Mouse (Mus musculus) hindbrain, embryonic 13.5 days (tissue): ENCODE measurements around the gene Stn1. TPM values are rescaled to one million over a fixed set of nuclear protein-coding genes. Genes with fewer than 3 reads are reported as not detected.
A peak's percentile ranks its signal among the peaks of the same experiment; 100 is the strongest.

Source experiments
- ATAC-seq: fragments of 200-750 bp; cut with Nextera tagmentation; 2 replicates; pipeline ENCODE4 v1.8.0; 2017; ENCODE audit warnings: moderate TSS enrichment; ENCODE audit not compliant: low FRiP score
- H3K27ac ChIP-seq: fragments of 300-500 bp; sonication (generic); 2 replicates; pipeline ENCODE4 v1.5.1; 2015; ENCODE audit warnings: inconsistent platforms, mild to moderate bottlenecking, moderate library complexity
- H3K27me3 ChIP-seq: fragments of 300-500 bp; sonication (generic); 2 replicates; pipeline ENCODE4 v1.6.1; 2015; ENCODE audit warnings: mild to moderate bottlenecking, inconsistent platforms
- H3K36me3 ChIP-seq: fragments of 300-500 bp; sonication (generic); 2 replicates; pipeline ENCODE4 v1.6.1; 2015; ENCODE audit warnings: mild to moderate bottlenecking, inconsistent platforms
- H3K4me1 ChIP-seq: fragments of 300-500 bp; sonication (generic); replicated peaks from 2 replicates; pipeline ENCODE4 v1.6.1; 2015; ENCODE audit warnings: inconsistent platforms
- H3K4me2 ChIP-seq: fragments of 300-500 bp; sonication (generic); 2 replicates; pipeline ENCODE4 v1.6.1; 2015; ENCODE audit warnings: inconsistent platforms, mild to moderate bottlenecking, moderate library complexity
- H3K4me3 ChIP-seq: fragments of 300-500 bp; sonication (generic); 2 replicates; pipeline ENCODE4 v1.5.1; 2015; ENCODE audit warnings: mild to moderate bottlenecking, inconsistent platforms
- H3K9ac ChIP-seq: fragments of 300-500 bp; sonication (generic); 2 replicates; pipeline ENCODE4 v1.6.1; 2015; ENCODE audit warnings: mild to moderate bottlenecking, inconsistent platforms
- H3K9me3 ChIP-seq: fragments of 300-500 bp; sonication (generic); 2 replicates; pipeline ENCODE4 v1.6.1; 2016; ENCODE audit warnings: inconsistent platforms
- WGBS: fragments of 180-500 bp; shearing (Covaris S2); methylation state at CpG from one replicate; pipeline ENCODE4 v1.1.7; 2015; 5-methylcytosine and 5-hydroxymethylcytosine counted together
- polyA plus RNA-seq: library from polyadenylated mRNA; unstranded; fragments of >200 nt; fragmentation: Nextera tagmentation; extraction: Ambion mirVana; gene quantifications from 2 replicates; pipeline ENCODE4 v1.2.1, GENCODE M21; 2015

The Stn1 gene
- polyA plus RNA-seq, 1 experiment from 2014 or later, result 34.6 TPM

GRCm38 (mm10) chr19:47461838-47462237 lies 75.5 kb downstream of the Stn1 start:
- H3K4me2 ChIP-seq, result peak overlapping the region; percentile 80

GRCm38 (mm10) chr19:47461386-47461785 lies 75.9 kb downstream of the Stn1 start:
- no peaks in the 10 kb centered on the region for H3K27me3 ChIP-seq
- peaks cover 68% of the 10 kb centered on the region for H3K4me1 ChIP-seq
- WGBS, result 74% methylated on average over 9 of the region's 9 CpGs
- no peak for ATAC-seq
- 0 out of 2 replicates have a peak overlapping the region, but pooled peaks have one; percentile 5 for H3K9ac ChIP-seq
- no peak overlapping the region for H3K4me2 ChIP-seq
- H3K4me3 ChIP-seq, result no peak overlapping the region
- H3K9me3 ChIP-seq, result no peaks in the 10 kb centered on the region
- H3K27ac ChIP-seq, result no peak overlapping the region
- no peaks in the 10 kb centered on the region for H3K36me3 ChIP-seq

More at GRCm38 (mm10) chr19:47461838-47462237, 75.5 kb downstream of the Stn1 start:
- H3K4me3 ChIP-seq, result no peak overlapping the region
- H3K9ac ChIP-seq, result no peak overlapping the region
- H3K36me3 ChIP-seq, result no peaks in the 10 kb centered on the region
- H3K4me1 ChIP-seq, result peaks cover 68% of the 10 kb centered on the region
- no peak overlapping the region for H3K27ac ChIP-seq
- 93% methylated on average over 3 of the region's 3 CpGs for WGBS
- ATAC-seq, result no peak
- no peaks in the 10 kb centered on the region for H3K9me3 ChIP-seq
- H3K27me3 ChIP-seq, result no peaks in the 10 kb centered on the region

GRCm38 (mm10) chr19:47460120-47460960 lies 77.0 kb downstream of the Stn1 start:
- H3K4me2 ChIP-seq, result peak overlapping the region; percentile 10; the same call in 1 of the 2 replicates
- no peak for ATAC-seq
- no peaks in the 10 kb centered on the region for H3K36me3 ChIP-seq
- H3K27me3 ChIP-seq, result no peaks in the 10 kb centered on the region
- H3K4me3 ChIP-seq, result no peak overlapping the region
- peak overlapping the region; percentile 72 for H3K27ac ChIP-seq
- WGBS, result 66% methylated on average over 19 of the region's 19 CpGs
- H3K9ac ChIP-seq, result 0 out of 2 replicates have a peak overlapping the region, but pooled peaks have one; percentile 8
- no peaks in the 10 kb centered on the region for H3K9me3 ChIP-seq
- H3K4me1 ChIP-seq, result peaks cover 72% of the 10 kb centered on the region

- H3K36me3 ChIP-seq, result no peaks in the 10 kb centered on the region
- H3K9me3 ChIP-seq, result no peaks in the 10 kb centered on the region
- H3K4me3 ChIP-seq, result no peak overlapping the region
- H3K4me2 ChIP-seq, result no peak overlapping the region
- 89% methylated on average over 5 of the region's 5 CpGs for WGBS
- no peak overlapping the region for H3K27ac ChIP-seq
- H3K27me3 ChIP-seq, result 0 out of 2 replicates have a peak, but pooled peaks cover 4% of the 10 kb centered on the region
- ATAC-seq, result no peak
- H3K4me1 ChIP-seq, result peaks cover 75% of the 10 kb centered on the region
- H3K9ac ChIP-seq, result no peak overlapping the region
These were observed 78.1 kb downstream of the Stn1 start for GRCm38 (mm10) chr19:47459214-47459613.

- Histone ChIP-seq H3K27me3 (0 out of 2 replicates have a peak, but pooled peaks cover 4% of the 10 kb centered on the region), H3K9me3 (no peaks in the 10 kb centered on the region), H3K4me2 (no peak overlapping the region), H3K36me3 (no peaks in the 10 kb centered on the region), H3K4me3 (no peak overlapping the region), H3K4me1 (peaks cover 81% of the 10 kb centered on the region), H3K9ac (0 out of 2 replicates have a peak overlapping the region, but pooled peaks have one; percentile 10), H3K27ac (no peak overlapping the region; the same call in 1 of the 2 replicates)
- ATAC-seq, result no peak
- WGBS, result 71% methylated on average over 17 of the region's 17 CpGs
These were observed 78.7 kb downstream of the Stn1 start for GRCm38 (mm10) chr19:47458504-47459161.

- Histone ChIP-seq H3K9me3 (no peaks in the 10 kb centered on the region), H3K36me3 (no peaks in the 10 kb centered on the region), H3K27ac (no peak overlapping the region), H3K4me3 (no peak overlapping the region), H3K27me3 (0 out of 2 replicates have a peak, but pooled peaks cover 4% of the 10 kb centered on the region), H3K9ac (0 out of 2 replicates have a peak overlapping the region, but pooled peaks have one; percentile 10), H3K4me1 (peaks cover 77% of the 10 kb centered on the region), H3K4me2 (no peak overlapping the region)
- ATAC-seq, result no peak
- 66% methylated on average over 13 of the region's 13 CpGs for WGBS
These were observed 79.4 kb downstream of the Stn1 start for GRCm38 (mm10) chr19:47457711-47458503.

GRCm38 (mm10) chr19:47456021-47456420 lies 81.3 kb downstream of the Stn1 start:
- 62% methylated on average over 6 of the region's 6 CpGs for WGBS
- no peaks in the 10 kb centered on the region for H3K36me3 ChIP-seq
- no peak overlapping the region for H3K4me3 ChIP-seq
- H3K4me1 ChIP-seq, result peaks cover 65% of the 10 kb centered on the region
- H3K4me2 ChIP-seq, result no peak overlapping the region
- H3K9ac ChIP-seq, result no peak overlapping the region
- 0 out of 2 replicates have a peak, but pooled peaks cover 4% of the 10 kb centered on the region for H3K27me3 ChIP-seq
- no peaks in the 10 kb centered on the region for H3K9me3 ChIP-seq
- ATAC-seq, result no peak
- H3K27ac ChIP-seq, result no peak overlapping the region

- H3K36me3 ChIP-seq, result no peaks in the 10 kb centered on the region
- H3K4me2 ChIP-seq, result no peak overlapping the region
- H3K4me1 ChIP-seq, result peaks cover 65% of the 10 kb centered on the region
- H3K9me3 ChIP-seq, result no peaks in the 10 kb centered on the region
- H3K9ac ChIP-seq, result no peak overlapping the region
- H3K27me3 ChIP-seq, result 0 out of 2 replicates have a peak, but pooled peaks cover 4% of the 10 kb centered on the region
- H3K4me3 ChIP-seq, result no peak overlapping the region
- H3K27ac ChIP-seq, result no peak overlapping the region
- no peak for ATAC-seq
- 87% methylated on average over 15 of the region's 15 CpGs for WGBS
These were observed 82.1 kb downstream of the Stn1 start for GRCm38 (mm10) chr19:47455001-47455755.

GRCm38 (mm10) chr19:47454167-47455000 lies 82.9 kb downstream of the Stn1 start:
- Histone ChIP-seq H3K9me3 (no peaks in the 10 kb centered on the region), H3K36me3 (no peaks in the 10 kb centered on the region), H3K27me3 (0 out of 2 replicates have a peak, but pooled peaks cover 4% of the 10 kb centered on the region), H3K27ac (no peak overlapping the region), H3K9ac (0 out of 2 replicates have a peak overlapping the region, but pooled peaks have one; percentile 19), H3K4me3 (no peak overlapping the region), H3K4me2 (no peak overlapping the region), H3K4me1 (peaks cover 58% of the 10 kb centered on the region)
- WGBS, result 70% methylated on average over 11 of the region's 11 CpGs
- ATAC-seq, result no peak

- peaks cover 58% of the 10 kb centered on the region for H3K4me1 ChIP-seq
- WGBS, result 84% methylated on average over 7 of the region's 7 CpGs
- ATAC-seq, result no peak
These were observed 84.0 kb downstream of the Stn1 start for GRCm38 (mm10) chr19:47453352-47453751.

More at GRCm38 (mm10) chr19:47453352-47453751, 84.0 kb downstream of the Stn1 start:
- no peaks in the 10 kb centered on the region for H3K9me3 ChIP-seq
- H3K4me2 ChIP-seq, result no peak overlapping the region
- H3K27ac ChIP-seq, result no peak overlapping the region
- no peak overlapping the region for H3K4me3 ChIP-seq
- no peak overlapping the region for H3K9ac ChIP-seq
- H3K27me3 ChIP-seq, result 0 out of 2 replicates have a peak, but pooled peaks cover 4% of the 10 kb centered on the region
- H3K36me3 ChIP-seq, result no peaks in the 10 kb centered on the region
